Mouse (Mus musculus): Measurements from ENCODE around the gene Trappc3l.

DNA sequence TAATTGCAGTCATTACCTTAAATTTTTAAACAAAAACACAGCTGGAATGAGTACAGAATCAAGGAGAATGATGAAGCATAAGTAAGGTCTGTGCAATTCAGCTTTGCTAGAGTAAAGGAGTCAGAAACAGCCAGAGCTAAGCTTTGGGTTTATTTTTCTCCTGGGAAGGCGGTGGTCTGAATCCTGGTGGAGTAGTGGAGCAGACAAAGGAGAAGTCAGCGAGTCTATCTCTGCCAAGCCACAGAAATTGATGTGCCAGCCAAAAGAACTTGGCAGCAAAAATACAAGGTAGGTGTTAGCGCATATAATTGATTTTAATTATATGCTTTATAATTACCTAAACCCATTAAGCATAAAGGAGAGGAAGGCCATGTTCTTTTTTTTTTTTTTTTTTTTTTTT is at the start of gene Trappc3l:
- TF ChIP-seq POLR2A (IDR thresholded peaks at IDR 0.05; ENCODE audit: control insufficient read depth, extremely low read depth, insufficient read depth, low read length, poor library complexity) (no peak), CTCF (IDR thresholded peaks at IDR 0.05; ENCODE audit: borderline replicate concordance, control insufficient read depth, extremely low read depth, insufficient read depth, low read length, poor library complexity) (no peak)
